Mouse (Mus musculus) macrophage (primary cell): ENCODE measurements around the gene Sh3d19. TPM values are rescaled to one million over a fixed set of nuclear protein-coding genes. Genes with fewer than 3 reads are reported as not detected.

ENCODE experiments used
- H3K27ac ChIP-seq: fragments of 350-480 bp; formaldehyde crosslinking; 2 replicates; pipeline ENCODE4 v1.9.0; 2021
- H3K36me3 ChIP-seq: fragments of 350-480 bp; formaldehyde crosslinking; 2 replicates; pipeline ENCODE4 v1.9.0; 2021; ENCODE audit errors: inconsistent target
- H3K4me3 ChIP-seq: fragments of 350-480 bp; formaldehyde crosslinking; 2 replicates; pipeline ENCODE4 v1.9.0; 2021; ENCODE audit errors: inconsistent target
- H3K79me2 ChIP-seq: fragments of 350-480 bp; formaldehyde crosslinking; 2 replicates; pipeline ENCODE4 v1.9.0; 2021; ENCODE audit errors: inconsistent target
- WGBS: methylation state at CpG from one replicate; pipeline ENCODE4 v1.1.7; 2026; ENCODE audit warnings: inconsistent platforms; ENCODE audit not compliant: missing documents; 5-methylcytosine and 5-hydroxymethylcytosine counted together
- polyA plus RNA-seq: library from polyadenylated mRNA; stranded (reverse); fragments of 250-400 nt; gene quantifications from 3 replicates; pipeline ENCODE4 v1.2.4, GENCODE M21; 2018; ENCODE audit warnings: inconsistent platforms

Sh3d19 gene
- polyA plus RNA-seq, 1 experiment from 2014 or later, result 1.4 TPM

DNA sequence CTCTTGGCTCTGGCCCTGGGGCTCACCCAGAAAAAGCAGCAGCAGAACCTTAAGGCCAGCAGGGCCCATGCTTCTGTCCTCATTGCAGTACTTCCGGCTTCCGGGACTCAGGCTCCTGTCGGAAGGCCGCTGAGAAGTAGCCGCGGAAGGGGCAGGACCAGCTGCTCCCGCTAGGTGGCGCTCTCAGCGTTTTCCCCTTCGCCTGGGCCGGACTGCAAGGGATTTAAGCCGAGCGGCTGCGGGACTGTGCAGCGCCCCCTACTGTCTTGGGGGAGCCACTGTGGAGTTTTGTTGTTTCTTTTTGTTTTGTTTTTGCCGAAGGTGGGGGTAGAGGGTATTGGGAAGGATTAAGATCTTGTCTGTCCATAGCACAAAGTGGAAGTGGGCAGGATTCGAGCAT, 31.5 kb downstream of the Sh3d19 start, which contains the start of gene Prss48:
Gene Prss48, minus strand, starts transcription at position 69 of the 400 bp plus-strand sequence.
- Histone ChIP-seq H3K27ac (no peak within 1 kb of the TSS), H3K4me3 (no peak within 1 kb of the TSS), H3K79me2 (no peaks in the 10 kb centered on the region), H3K36me3 (no peaks in the 10 kb centered on the region)
- 86% methylated on average over 17 of the region's 17 CpGs for WGBS

DNA sequence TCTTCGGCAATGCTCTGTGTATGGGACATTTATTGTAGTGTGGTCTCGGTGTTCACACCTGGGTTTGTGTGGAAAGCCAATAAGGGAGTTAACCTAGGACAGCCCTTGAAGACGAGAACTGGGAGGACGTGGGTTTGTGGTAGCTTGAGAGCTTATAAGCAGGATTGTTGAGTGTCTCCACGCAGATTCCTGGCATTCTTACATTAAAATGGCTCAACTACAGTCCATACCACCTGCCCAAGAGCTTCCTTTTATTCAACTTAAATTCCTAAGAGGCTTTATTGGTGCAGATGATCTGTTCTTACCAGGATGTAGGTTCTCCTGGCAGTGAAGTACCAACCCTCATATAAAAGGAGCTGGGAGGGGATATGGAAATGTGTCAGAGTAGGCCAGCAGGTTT, 32.0 kb downstream of the Sh3d19 start:
- Histone ChIP-seq H3K36me3 (no peaks in the 10 kb centered on the region), H3K79me2 (no peaks in the 10 kb centered on the region), H3K4me3 (no peak overlapping the region), H3K27ac (no peak overlapping the region)
- 76% methylated on average over 5 of the region's 5 CpGs for WGBS

DNA sequence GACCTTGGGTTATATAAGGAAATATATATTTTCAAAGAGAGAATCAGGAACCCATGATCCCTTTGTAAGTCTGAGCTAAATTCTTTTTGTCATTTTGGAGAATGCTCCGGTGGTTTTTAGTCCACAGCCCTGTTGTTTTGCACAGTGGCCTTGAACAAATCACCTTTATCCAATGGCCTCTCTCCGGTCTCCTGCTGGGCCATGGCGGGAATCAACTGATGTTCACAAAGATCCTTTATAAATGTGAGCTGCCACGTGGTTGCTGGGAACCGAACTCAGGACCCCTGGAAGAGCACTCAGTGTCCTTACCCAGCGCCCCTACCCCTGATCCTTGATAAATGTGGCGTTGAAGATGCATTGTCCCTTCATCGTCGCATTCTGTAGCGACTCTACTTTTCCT, 33.8 kb downstream of the Sh3d19 start:
- H3K36me3 ChIP-seq, result no peaks in the 10 kb centered on the region
- H3K27ac ChIP-seq, result no peak overlapping the region
- H3K79me2 ChIP-seq, result no peaks in the 10 kb centered on the region
- WGBS, result 92% methylated on average over 10 of the region's 10 CpGs
- no peak overlapping the region for H3K4me3 ChIP-seq

DNA sequence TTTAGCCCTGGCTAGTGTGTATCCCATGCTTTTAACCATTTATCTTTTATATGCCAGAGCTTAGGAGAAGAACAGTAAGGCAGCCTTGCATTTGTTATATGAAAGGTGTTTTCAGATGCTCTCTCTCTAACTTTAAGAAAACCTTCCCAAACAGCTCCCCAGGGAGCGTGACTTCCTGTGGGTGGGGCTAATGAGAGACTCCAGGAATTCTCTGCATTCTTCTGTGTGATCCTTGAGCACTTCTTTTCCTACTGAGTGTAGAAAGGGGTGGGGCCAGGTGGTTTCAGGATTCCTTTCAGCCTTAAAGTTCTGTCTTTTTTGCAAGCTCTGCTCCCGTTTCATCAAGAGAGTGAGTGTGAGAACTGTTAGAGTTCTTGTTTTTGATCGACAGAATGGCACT, 39.7 kb downstream of the Sh3d19 start:
- H3K27ac ChIP-seq, result no peak overlapping the region
- no peaks in the 10 kb centered on the region for H3K36me3 ChIP-seq
- 90% methylated on average over 3 of the region's 3 CpGs for WGBS
- no peaks in the 10 kb centered on the region for H3K79me2 ChIP-seq
- H3K4me3 ChIP-seq, result no peak overlapping the region

DNA sequence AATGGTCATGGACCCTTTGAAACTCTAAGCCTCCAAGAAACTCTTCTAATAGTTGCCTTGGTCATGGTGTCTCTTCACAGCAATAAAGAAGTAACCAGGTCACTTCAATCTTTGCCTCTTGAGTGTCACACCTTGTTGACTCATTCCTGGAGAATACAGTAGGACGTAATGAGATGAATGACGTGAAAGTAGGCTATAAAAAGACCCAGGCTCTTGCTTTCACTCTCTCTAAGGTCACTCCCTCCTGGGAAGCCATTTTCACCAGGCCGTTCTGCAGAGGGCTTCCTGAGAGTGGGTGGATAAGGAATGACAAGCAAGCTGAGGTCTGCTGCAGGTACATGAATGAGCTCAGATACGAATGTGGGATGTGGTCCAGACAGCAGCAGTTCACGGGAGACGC, 40.5 kb downstream of the Sh3d19 start:
- Histone ChIP-seq H3K27ac (no peak overlapping the region), H3K4me3 (no peak overlapping the region), H3K79me2 (no peaks in the 10 kb centered on the region), H3K36me3 (no peaks in the 10 kb centered on the region)
- WGBS, result 93% methylated on average over 6 of the region's 6 CpGs

DNA sequence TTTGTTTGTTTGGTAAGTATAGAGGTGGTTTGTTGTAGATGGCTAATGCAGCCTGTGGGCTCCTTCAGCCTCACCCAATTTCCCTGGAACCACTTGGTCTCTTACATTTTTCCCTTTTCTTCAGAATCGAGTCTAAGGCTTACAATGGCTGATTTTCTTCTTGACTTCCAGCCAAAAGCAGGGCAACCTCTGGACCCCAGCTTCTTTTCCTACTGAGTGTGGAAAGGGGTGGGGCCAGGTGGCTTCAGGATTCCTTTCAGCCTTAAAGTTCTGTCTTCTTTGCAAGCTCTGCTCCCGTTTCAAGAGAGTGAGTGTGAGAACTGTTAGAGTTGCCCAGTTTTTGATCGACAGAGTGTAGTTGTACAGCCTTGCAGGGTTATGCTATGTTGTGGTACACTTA, 40.9 kb downstream of the Sh3d19 start:
- Histone ChIP-seq H3K79me2 (no peaks in the 10 kb centered on the region), H3K27ac (no peak overlapping the region), H3K4me3 (no peak overlapping the region), H3K36me3 (no peaks in the 10 kb centered on the region)
- WGBS, result 88% methylated on average over 3 of the region's 3 CpGs

DNA sequence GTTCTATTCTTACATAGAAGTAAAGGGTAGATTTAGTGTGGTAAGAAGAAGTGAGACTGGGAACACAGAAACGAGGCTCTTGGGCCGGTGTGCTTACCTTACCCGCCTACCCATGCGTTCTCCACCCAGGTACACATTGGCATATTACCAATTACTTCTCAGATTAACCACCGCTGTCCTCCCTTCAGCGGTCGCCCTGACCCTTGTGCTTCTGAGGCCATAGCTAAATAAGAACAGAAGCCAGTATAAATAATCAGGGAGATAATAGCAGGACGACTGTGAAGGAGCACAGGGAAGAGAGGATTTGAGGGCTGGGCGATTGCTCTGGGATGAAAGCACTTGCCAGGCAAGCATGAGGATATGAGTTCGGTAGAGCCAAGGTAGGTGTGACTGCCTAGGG, 42.9 kb downstream of the Sh3d19 start:
- Histone ChIP-seq H3K36me3 (no peaks in the 10 kb centered on the region), H3K4me3 (no peak overlapping the region), H3K27ac (no peak overlapping the region), H3K79me2 (no peaks in the 10 kb centered on the region)
- 89% methylated on average over 9 of the region's 10 CpGs for WGBS

DNA sequence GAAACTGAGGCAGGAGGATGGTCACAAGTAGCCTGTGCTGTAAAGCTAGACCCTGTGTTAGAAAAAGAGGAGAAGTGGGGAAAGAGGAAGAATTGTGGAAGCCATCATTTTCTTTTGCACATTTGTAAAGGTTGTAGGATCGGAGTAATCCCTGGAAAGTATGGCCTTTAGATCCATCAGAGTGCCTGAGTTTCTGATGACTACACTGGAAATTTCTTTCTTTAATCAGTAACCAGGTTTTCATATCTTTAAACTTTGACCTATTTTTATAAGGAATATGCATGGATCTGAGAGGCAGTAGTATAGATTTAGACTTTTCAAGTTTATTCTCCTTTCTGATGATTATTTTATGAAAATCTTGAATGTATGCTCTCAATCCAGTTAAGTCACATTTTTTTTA, 46.1 kb downstream of the Sh3d19 start:
- Histone ChIP-seq H3K36me3 (no peaks in the 10 kb centered on the region), H3K27ac (no peak overlapping the region), H3K4me3 (no peak overlapping the region), H3K79me2 (no peaks in the 10 kb centered on the region)
- 75% methylated on average over 1 of the region's 1 CpGs for WGBS

DNA sequence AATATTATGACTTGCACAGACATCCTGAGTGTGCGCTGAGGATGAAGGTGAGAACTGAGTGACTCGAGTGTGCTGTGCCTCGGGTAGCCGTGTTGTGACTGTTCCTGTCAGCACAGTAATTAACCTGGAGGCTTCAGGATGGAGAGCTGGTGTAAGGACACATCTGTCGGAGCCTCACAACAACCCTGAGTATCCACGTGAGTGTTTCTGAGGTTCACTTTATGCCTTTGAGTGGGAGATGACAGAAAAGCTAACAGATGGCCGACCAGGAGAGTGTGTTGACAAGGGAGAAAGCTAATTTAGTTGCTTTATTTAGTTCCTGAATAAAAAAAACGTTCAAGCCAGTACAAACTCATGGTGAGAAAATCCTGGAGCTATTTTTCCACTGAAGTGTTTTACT, 46.6 kb downstream of the Sh3d19 start:
- no peak overlapping the region for H3K27ac ChIP-seq
- no peak overlapping the region for H3K4me3 ChIP-seq
- 78% methylated on average over 8 of the region's 8 CpGs for WGBS
- H3K36me3 ChIP-seq, result no peaks in the 10 kb centered on the region
- no peaks in the 10 kb centered on the region for H3K79me2 ChIP-seq

DNA sequence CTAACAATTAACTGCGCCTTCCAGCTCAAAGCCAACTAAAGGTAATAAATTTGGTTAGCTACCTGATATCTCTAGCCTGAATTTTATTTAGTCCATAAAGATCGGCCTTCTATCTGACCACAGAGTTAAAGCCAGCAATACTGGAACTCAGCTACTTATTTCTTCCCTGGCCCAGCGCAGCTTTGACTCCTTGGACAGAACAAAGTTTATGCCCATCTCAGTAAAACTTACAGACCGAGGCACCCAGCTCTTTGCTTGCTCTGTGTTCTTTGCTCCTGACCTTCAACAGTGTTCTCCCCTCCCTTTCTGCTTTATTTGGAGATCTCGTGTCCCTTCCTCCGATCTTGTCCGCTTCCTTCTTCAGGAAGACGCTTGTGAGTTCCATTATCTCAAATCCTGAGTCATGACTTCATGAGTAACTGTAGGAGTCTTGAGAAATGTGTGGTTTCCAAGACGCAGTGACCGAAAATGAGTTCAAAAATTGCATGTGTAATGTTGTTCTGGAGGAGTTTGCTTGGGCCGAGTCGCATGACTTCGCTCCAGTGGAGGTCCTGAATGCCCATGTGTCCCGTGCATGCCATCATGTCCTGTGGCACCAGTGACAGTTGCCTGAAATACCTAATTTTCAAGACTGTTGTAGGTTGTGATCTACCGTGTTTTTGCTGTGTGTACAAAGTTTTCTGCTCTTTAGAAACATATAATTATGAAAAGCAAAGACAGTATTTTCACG, 50.2 kb downstream of the Sh3d19 start:
- H3K27ac ChIP-seq, result no peak overlapping the region
- no peak overlapping the region for H3K4me3 ChIP-seq
- 88% methylated on average over 16 of the region's 16 CpGs for WGBS
- no peaks in the 10 kb centered on the region for H3K79me2 ChIP-seq
- H3K36me3 ChIP-seq, result no peaks in the 10 kb centered on the region

DNA sequence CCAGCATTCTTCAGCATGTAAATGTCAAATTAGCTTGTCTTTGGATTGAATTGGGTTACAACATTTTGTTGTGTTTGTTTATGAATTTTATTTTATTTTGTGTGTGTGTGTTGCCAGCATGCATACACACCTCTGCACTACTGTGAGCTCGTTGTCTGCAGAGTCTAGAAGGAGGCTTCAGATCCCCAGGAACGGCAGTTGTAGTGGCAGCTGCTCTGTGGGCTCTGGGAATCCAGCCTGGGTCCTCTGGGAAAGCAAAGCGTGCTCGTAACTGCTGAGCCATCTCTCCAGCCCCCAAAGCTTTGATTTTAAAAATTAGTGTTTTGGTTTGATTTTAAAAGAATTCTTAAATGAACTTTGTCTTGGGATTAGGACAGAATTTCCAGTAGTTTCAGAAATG, 50.7 kb downstream of the Sh3d19 start:
- Histone ChIP-seq H3K79me2 (no peaks in the 10 kb centered on the region), H3K36me3 (no peaks in the 10 kb centered on the region), H3K4me3 (no peak overlapping the region), H3K27ac (no peak overlapping the region)
- WGBS, result 89% methylated on average over 4 of the region's 4 CpGs

DNA sequence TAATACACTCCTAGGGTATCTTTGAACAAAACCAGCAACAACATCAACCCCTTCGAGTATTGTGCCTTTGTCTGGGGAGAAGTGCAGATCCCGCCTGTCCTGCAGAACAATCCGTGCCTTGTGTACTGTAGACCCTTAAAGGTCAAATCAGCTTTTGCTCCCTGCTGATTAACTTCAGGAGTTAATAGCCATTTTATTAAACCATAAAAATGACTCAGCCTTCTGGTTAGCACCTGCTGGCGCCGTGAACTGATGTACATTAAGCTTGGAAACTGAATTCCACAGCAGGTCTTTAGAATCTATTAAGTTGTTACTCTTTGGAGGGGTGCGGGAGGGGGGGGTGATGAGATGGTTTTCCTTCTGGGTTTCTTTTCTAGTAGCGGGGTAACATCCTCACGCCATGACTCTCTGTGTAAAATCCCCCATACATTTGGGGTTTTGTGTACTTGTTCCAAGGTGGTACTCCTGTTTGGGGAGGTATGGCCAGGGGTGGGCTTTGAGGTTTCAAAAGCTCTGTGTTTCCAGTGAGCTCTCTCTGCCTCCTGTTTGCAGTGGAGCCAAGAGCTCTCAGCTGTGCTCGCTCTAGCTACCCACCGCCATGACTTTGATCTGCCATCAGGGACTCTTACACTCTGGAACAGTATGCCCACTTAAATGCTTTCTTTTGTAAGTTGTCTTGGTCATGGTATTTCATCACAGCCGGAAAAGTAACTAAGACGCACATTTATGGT, 53.3 kb downstream of the Sh3d19 start:
- 89% methylated on average over 12 of the region's 12 CpGs for WGBS
- no peaks in the 10 kb centered on the region for H3K79me2 ChIP-seq
- H3K4me3 ChIP-seq, result no peak overlapping the region
- no peak overlapping the region for H3K27ac ChIP-seq
- H3K36me3 ChIP-seq, result no peaks in the 10 kb centered on the region

DNA sequence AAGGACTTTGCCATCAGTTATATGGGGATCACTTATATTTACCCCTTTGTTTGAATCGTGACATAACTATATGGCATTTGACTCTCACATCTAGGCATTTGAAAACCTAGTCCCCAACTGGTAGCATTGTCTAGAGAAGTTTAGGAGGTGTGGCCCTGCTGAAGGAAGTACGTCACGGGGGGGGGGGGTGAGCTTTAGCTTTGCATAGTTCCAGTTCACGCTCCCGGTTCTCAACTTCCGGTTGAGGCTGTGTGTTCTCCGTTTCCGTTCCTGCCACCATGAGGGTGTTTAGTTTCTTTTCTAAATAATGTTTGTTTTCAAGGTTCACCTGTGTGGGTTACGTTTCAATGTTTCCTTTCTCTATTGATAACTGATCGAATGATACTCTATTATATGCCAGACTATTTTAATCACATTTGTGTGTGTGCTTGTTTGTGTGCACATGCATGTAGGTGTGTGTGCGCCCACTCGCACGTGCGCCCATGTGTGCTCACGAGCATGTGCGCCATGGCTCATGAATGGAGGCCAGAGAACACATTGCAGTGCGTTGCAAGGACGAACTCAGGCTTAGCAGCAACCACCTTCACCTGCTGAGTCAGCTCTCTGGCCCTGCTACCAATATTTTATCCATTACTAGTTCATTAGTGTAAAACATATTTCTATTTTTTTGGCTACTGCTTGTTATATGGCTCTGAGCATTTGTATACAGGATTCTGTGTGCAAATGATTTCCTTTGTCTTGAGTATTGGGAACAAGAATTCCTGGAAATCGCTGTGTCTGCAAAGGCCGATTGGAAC, 54.6 kb downstream of the Sh3d19 start:
- 92% methylated on average over 20 of the region's 20 CpGs for WGBS
- Histone ChIP-seq H3K4me3 (no peak overlapping the region), H3K79me2 (no peaks in the 10 kb centered on the region), H3K36me3 (no peaks in the 10 kb centered on the region), H3K27ac (no peak overlapping the region)

DNA sequence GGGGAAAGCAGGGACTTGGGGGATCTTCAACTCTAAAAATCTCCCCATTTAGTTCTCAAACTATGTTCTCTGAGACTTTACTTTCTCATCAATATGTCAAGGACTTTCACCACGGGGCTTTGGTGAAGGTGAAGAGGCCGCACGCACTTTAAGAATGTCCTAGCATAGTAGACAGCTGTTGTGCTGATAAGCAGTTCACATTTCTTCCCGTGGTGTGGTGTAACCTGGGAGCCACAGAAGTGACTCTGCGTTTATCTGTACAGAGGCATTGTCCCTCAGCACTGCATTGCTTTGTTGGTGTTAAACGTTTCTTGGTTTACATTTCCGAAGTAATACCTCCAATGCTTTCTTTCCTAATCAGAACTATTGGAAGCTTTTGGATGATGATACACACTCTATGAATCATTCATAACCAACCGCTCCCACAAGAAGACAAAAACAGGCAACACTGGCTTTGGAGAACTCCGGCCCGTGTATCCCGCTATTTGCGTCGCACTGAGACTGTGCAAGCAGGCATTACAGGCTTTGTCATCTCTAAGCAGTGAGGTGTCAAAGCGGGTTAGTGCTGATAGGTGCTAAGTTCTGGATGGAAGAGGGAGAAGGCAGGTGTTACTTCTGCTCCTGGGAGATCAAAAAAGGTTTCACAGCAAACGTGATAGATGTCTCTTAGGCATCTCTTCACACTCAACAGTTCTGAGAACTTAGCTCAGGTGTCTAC, 57.9 kb downstream of the Sh3d19 start:
- Histone ChIP-seq H3K27ac (no peak overlapping the region), H3K4me3 (no peak overlapping the region), H3K79me2 (no peaks in the 10 kb centered on the region), H3K36me3 (no peaks in the 10 kb centered on the region)
- 77% methylated on average over 15 of the region's 15 CpGs for WGBS
